Mouse (Mus musculus): ENCODE data around the gene Ska2. TPM values are rescaled to one million over a fixed set of nuclear protein-coding genes. Genes with fewer than 3 reads are reported as not detected.

The Ska2 gene
- polyA plus RNA-seq, 1 experiment from 2014 or later = 42.4 TPM

- H3K27ac ChIP-seq (ENCODE audit: low read length) = no peak overlapping the region
- no peak overlapping the region for H3K9ac ChIP-seq (ENCODE audit: low read depth, low read length)
- no peak overlapping the region for H3K4me3 ChIP-seq (ENCODE audit: low read depth, low read length)
- H3K36me3 ChIP-seq (ENCODE audit: control insufficient read depth, insufficient read depth, low read length) = peaks cover under 1% of the 10 kb centered on the region; the same call in 1 of the 2 replicates
- no peak for ATAC-seq
- no peaks in the 10 kb centered on the region for H3K4me1 ChIP-seq (ENCODE audit: control insufficient read depth, insufficient read depth, low read length)
- no peaks in the 10 kb centered on the region for H3K9me3 ChIP-seq (replicated peaks; ENCODE audit: control insufficient read depth, low read length, poor library complexity, severe bottlenecking)
- 87% methylated on average over 4 of the region's 4 CpGs for WGBS
- H3K4me2 ChIP-seq (ENCODE audit: low read length) = no peak overlapping the region
- H3K27me3 ChIP-seq (ENCODE audit: control insufficient read depth, insufficient read depth, low read depth, low read length) = no peaks in the 10 kb centered on the region
Measured at GRCm38 (mm10) chr11:87136233-87136632, 27.2 kb downstream of the Ska2 start.

GRCm38 (mm10) chr11:87158012-87158411 lies 49.0 kb downstream of the Ska2 start:
- Histone ChIP-seq H3K27me3 (ENCODE audit: control insufficient read depth, insufficient read depth, low read depth, low read length) (no peaks in the 10 kb centered on the region), H3K4me3 (ENCODE audit: low read depth, low read length) (no peak overlapping the region), H3K4me1 (ENCODE audit: control insufficient read depth, insufficient read depth, low read length) (no peaks in the 10 kb centered on the region), H3K4me2 (ENCODE audit: low read length) (no peak overlapping the region), H3K27ac (ENCODE audit: low read length) (no peak overlapping the region), H3K36me3 (ENCODE audit: control insufficient read depth, insufficient read depth, low read length) (peaks cover 8% of the 10 kb centered on the region; the same call in 1 of the 2 replicates), H3K9ac (ENCODE audit: low read depth, low read length) (no peak overlapping the region), H3K9me3 (replicated peaks; ENCODE audit: control insufficient read depth, low read length, poor library complexity, severe bottlenecking) (no peaks in the 10 kb centered on the region)
- 96% methylated on average over 2 of the region's 2 CpGs for WGBS
- ATAC-seq = no peak

GRCm38 (mm10) chr11:87162687-87163086 lies 53.7 kb downstream of the Ska2 start:
- Histone ChIP-seq H3K9me3 (replicated peaks; ENCODE audit: control insufficient read depth, low read length, poor library complexity, severe bottlenecking) (no peaks in the 10 kb centered on the region), H3K4me2 (ENCODE audit: low read length) (no peak overlapping the region), H3K36me3 (ENCODE audit: control insufficient read depth, insufficient read depth, low read length) (peaks cover 27% of the 10 kb centered on the region), H3K27me3 (ENCODE audit: control insufficient read depth, insufficient read depth, low read depth, low read length) (no peaks in the 10 kb centered on the region), H3K4me3 (ENCODE audit: low read depth, low read length) (no peak overlapping the region), H3K4me1 (ENCODE audit: control insufficient read depth, insufficient read depth, low read length) (no peaks in the 10 kb centered on the region), H3K9ac (ENCODE audit: low read depth, low read length) (no peak overlapping the region), H3K27ac (ENCODE audit: low read length) (no peak overlapping the region)
- no peak for ATAC-seq
- WGBS = 95% methylated on average over 4 of the region's 4 CpGs

GRCm38 (mm10) chr11:87163751-87164150 lies 54.7 kb downstream of the Ska2 start:
- ATAC-seq = no peak
- peaks cover 37% of the 10 kb centered on the region for H3K36me3 ChIP-seq (ENCODE audit: control insufficient read depth, insufficient read depth, low read length)

GRCm38 (mm10) chr11:87173625-87174024 lies 64.6 kb downstream of the Ska2 start:
- Histone ChIP-seq H3K4me2 (ENCODE audit: low read length) (no peak overlapping the region), H3K36me3 (ENCODE audit: control insufficient read depth, insufficient read depth, low read length) (peaks cover 8% of the 10 kb centered on the region), H3K4me3 (ENCODE audit: low read depth, low read length) (no peak overlapping the region), H3K4me1 (ENCODE audit: control insufficient read depth, insufficient read depth, low read length) (no peaks in the 10 kb centered on the region), H3K27ac (ENCODE audit: low read length) (no peak overlapping the region), H3K27me3 (ENCODE audit: control insufficient read depth, insufficient read depth, low read depth, low read length) (no peaks in the 10 kb centered on the region), H3K9me3 (replicated peaks; ENCODE audit: control insufficient read depth, low read length, poor library complexity, severe bottlenecking) (no peaks in the 10 kb centered on the region), H3K9ac (ENCODE audit: low read depth, low read length) (no peak overlapping the region)
- 81% methylated on average over 5 of the region's 5 CpGs for WGBS
- no peak for ATAC-seq

More at GRCm38 (mm10) chr11:87163751-87164150, 54.7 kb downstream of the Ska2 start:
- no peak overlapping the region for H3K9ac ChIP-seq (ENCODE audit: low read depth, low read length)
- H3K4me2 ChIP-seq (ENCODE audit: low read length) = no peak overlapping the region
- H3K4me3 ChIP-seq (ENCODE audit: low read depth, low read length) = no peak overlapping the region
- no peaks in the 10 kb centered on the region for H3K9me3 ChIP-seq (replicated peaks; ENCODE audit: control insufficient read depth, low read length, poor library complexity, severe bottlenecking)
- no peaks in the 10 kb centered on the region for H3K4me1 ChIP-seq (ENCODE audit: control insufficient read depth, insufficient read depth, low read length)
- H3K27me3 ChIP-seq (ENCODE audit: control insufficient read depth, insufficient read depth, low read depth, low read length) = no peaks in the 10 kb centered on the region
- no peak overlapping the region for H3K27ac ChIP-seq (ENCODE audit: low read length)

MicroRNA genes within 50 kb of the gene (microRNA counts, 519-probe panel; counts per million panel counts)
- microRNA mmu-miR-301a = 3,761 counts per million, percentile 97 among the panel's probes with 10 or more counts

Small RNA genes within 50 kb of the gene (microRNA-seq; reads per million reads assigned to microRNA genes)
- gene Mir301 = 2,914 reads per million, percentile 86 among the genes with 10 or more reads in this experiment

Other genes starting within 250 kb of the Ska2 start
- 5.7 and 6.5 TPM in 2 replicates for gene Ypel2, start 115.5 kb upstream of the Ska2 start, polyA plus RNA-seq (2015; fragmentation: Nextera tagmentation; extraction: Ambion mirVana)
- gene Gdpd1, start 35.2 kb upstream of the Ska2 start, polyA plus RNA-seq (2015; fragmentation: Nextera tagmentation; extraction: Ambion mirVana) = 177 and 178 TPM in 2 replicates
- 22.3 and 23.1 TPM in 2 replicates for gene Smg8, start 22.5 kb upstream of the Ska2 start, polyA plus RNA-seq (2015; fragmentation: Nextera tagmentation; extraction: Ambion mirVana)
- gene Prr11, start 526 bp upstream of the Ska2 start, polyA plus RNA-seq (2015; fragmentation: Nextera tagmentation; extraction: Ambion mirVana) = 1.5 and 1.7 TPM in 2 replicates
- gene Trim37, start 17.8 kb downstream of the Ska2 start, polyA plus RNA-seq (2015; fragmentation: Nextera tagmentation; extraction: Ambion mirVana) = 89.6 and 93.4 TPM in 2 replicates
- gene Ppm1e, start 249.8 kb downstream of the Ska2 start, polyA plus RNA-seq (2015; fragmentation: Nextera tagmentation; extraction: Ambion mirVana) = 24.1 and 25.8 TPM in 2 replicates